Mouse (Mus musculus) left cerebral cortex, postnatal 10 days (tissue): ENCODE data around the gene Zbbx. TPM values are rescaled to one million over a fixed set of nuclear protein-coding genes. Genes with fewer than 3 reads are reported as not detected.

ENCODE experiments used
- DNase-seq, 2 experiments: peaks; one replicate each; pipeline ENCODE4 v3.0.0; 2021 to 2022; ENCODE audit warnings: low spot score in 2 of 2, mixed read lengths in 1 of 2; ENCODE audit errors: extremely low spot score in 1 of 2
- intact Hi-C: fragments of 180-260 bp; cut with DNase I; formaldehyde crosslinking; loops from one replicate; pipeline ENCODE4 v1.15.1; 2025
- total RNA-seq, 2 experiments: library from RNA; stranded (reverse); gene quantifications; 2 replicates each; pipeline ENCODE4 v1.2.3; 2021

The Zbbx gene
- 1 to 10 TPM; 3.8 to 5.6 TPM for total RNA-seq

DNA sequence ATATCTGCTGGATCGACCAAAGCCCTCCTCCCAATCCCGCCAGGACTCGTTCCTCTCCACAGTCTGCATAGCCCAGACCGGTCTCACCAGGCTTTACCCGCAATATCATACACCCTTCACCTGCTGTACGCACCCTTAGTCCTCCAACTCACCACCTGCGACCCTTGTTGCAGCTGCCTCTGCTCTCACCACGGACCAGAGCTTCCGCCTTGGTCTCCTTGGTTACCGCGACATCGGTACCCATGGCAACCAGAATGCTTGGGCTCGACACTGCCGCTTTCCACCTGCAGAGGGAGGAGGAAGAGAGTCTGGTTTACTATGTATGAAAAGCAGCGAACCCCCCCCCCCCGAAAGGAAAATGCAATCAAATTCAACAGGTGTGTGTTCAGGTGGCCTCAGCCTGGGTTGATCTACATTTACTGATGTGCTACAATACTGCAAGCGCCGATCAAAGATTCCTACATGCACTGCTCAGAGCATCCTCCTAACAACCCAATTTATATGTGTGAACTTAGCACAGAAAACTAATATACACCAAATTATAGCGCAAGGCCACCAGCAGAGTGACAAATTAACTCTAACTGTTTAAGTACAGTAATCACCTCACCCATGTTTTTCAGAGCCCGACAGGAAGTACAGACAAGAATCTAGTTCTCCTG, at the start of gene Zbbx:
Zbbx (minus strand) TSS at position 197 of the 659 bp plus-strand sequence.
- intact Hi-C loops: no loop called here
- peak; percentile 76 to 77 for DNase-seq

DNA sequence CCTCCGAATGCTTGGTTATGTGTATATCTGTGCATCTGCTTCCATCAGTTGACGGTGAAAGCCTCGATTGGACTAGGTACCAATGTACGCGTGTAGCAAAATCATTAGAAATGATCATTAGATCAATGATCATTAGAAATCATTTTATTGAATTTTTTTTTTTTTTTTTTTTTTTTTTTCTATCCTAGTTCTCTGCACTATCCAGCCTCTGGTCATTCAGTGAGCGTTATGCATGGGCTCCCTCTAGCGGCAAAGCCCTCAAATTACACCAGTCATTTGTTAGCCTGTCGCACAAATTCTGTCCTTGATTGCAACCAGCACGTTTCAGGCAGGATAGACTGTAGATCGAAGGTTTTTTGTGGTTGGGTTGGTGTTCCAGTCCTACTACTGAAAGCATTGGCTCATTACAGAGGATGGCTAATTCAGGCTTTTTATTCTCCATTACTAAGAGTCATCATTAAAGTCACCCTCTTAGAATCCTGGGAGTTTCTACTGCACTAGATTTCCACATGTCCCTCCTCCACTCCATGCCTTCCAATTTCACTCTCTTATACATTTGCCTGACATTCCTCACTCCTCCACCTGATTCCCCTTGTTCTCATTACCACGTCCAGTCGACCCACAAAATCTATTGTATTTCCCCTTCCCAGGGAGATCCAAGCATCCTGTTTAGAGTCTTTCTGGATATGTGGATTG, 38.1 kb upstream of the Zbbx start:
- intact Hi-C loops: no loop called here
- DNase-seq: peak; percentile 4 to 30

DNA sequence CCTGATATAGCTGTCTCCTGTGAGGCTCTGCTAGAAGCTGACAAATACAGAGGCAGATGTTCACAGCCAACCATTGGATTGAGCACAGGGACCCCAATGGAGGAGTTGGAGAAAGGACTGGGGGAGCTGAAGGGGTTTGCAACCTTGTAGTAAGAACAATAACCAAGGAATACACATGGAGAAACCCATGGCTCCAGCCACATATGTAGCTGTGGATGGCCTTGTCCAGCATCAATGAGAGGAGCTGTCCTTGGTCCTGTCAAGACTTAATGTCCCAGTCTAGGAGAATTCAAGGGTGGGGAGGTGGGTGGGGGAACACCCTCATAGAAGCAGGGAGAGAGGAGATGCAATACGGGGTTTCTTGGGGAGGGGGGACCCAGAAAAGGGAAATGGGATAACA, 17.8 kb upstream of the Zbbx start:
- intact Hi-C loops: no loop called here
- DNase-seq: no peak

DNA sequence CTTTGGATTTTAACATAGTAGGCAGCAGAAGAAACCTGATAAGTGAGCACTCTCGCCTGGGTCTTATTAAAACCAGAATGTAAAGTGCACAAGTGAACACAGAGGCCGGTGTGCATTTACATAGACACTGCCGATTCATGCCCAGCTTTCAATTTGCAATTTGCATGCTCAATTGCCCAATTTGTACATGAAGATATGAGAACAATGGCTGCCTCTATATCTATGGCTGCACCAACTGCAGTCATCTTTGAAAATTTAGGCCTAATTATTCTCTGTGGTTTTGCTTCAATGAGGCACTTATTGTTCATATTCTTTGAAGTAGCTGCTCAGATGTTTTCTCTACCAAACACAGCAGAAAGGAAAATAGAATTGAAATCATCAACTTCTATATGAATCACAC, 23.0 kb downstream of the Zbbx start:
- intact Hi-C loops: no loop called here
- no peak for DNase-seq

DNA sequence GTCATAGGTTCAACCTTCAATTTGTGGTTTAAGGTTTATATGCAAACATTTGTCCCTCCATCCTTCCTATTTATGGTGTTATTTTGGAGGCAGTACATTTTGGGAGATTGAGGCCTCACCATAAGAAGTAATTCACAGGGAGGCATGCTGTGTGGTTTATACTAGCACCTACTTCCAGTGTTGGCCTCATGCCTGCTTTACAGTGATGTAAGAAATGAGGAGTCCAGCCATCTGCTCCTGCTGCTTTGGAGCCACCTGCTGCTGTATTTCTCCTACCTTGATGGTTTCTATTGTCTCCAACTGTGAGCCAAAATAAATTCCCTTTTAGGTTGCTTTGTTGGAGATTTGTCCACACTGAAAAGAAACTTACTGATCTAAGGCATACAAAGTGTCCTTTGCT, 60.0 kb downstream of the Zbbx start:
- intact Hi-C loops: no loop called here
- no peak for DNase-seq

DNA sequence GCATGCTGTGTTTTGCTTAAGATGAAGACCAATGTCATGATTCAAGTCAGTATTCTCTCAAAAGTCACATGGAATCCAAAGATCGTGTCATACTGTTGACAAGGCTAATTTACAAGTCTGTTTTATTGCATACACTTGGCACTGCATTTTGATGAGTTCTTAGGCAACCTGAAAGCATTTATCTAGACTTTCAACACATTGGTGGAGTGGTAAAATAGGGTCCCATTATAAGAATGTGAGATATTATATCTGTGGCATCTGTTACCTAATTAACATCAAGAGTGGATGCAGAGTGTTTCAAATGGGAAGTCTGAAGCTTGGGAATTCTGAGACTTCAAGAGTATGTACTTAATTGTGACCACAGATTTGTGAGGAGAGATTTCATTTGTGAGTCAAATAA, 79.1 kb downstream of the Zbbx start:
- intact Hi-C loops: no loop called here
- DNase-seq: no peak

DNA sequence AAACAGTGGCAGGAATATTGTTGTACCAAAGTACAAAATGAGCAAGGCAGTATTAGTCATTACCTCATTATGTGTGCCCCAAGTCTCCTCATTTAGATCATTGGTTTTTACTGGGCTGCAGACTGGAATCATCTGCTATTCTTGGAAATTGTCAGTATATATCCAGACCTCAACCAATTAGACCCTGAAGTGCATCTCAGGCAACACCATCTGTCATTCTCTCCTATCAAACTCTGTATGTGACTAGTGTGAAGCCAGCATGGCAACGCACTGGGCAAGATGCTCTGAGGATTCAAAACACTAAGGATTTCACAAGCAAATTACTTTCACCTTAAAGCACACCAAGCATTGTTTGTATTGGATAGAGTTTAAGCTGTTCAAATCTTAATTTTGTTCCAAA, 85.9 kb downstream of the Zbbx start:
- DNase-seq: no peak
- intact Hi-C loops: no loop called here

DNA sequence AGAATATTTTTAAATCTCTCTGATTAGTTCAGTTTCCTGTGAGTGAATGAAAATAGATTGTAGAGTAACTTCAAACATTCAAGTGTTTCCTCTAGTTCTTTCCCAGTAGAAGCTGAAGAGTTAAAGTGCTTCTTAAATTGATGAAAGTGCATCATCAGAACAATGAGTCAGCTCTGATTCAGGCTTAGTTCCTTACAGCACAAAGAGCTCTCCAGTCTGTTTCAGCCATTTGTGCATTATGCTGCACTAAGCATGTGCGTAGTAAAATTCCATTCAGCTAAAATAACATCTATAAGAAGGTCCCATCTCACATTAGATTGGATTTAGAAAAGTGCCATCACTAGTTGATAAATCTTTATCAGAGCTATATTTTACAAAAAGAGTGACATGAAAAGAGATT, 155.1 kb downstream of the Zbbx start:
- intact Hi-C loops: no loop called here

More for the DNA sequence above, 155.1 kb downstream of the Zbbx start:
- DNase-seq: no peak

Other genes with a start within 250 kb of the Zbbx start
- gene Serpini2, start 105.0 kb upstream of the Zbbx start, total RNA-seq: not detected